Mouse (Mus musculus): ENCODE data around the gene Dcaf11.

Dcaf11 gene

GRCm38 (mm10) chr14:55559799-55560201 lies at the start of gene Dcaf11:
TSS of gene Dcaf11 (plus strand) at chr14:55560006.
- in situ Hi-C loops (cut with MboI, MseI), result no loop called here

- in situ Hi-C loops (cut with MboI, MseI), result loop anchor here in 1 of 2 experiments (25.0 kb wide), 1 partner anchor 1248 kb away; the partner anchor contains the start of genes Abhd4 and Dad1
Measured at GRCm38 (mm10) chr14:55510125-55510731, 49.6 kb upstream of the Dcaf11 start, which contains the start of gene Cpne6. TSS of gene Cpne6 (plus strand) at chr14:55510445.

- in situ Hi-C loops (cut with MboI, MseI), result loop anchor here in 1 of 2 experiments (25.0 kb wide), 1 partner anchor 1249 kb away; the partner anchor contains the start of genes Abhd4 and Dad1
Measured at GRCm38 (mm10) chr14:55511037-55511436, 48.8 kb upstream of the Dcaf11 start.

DNA sequence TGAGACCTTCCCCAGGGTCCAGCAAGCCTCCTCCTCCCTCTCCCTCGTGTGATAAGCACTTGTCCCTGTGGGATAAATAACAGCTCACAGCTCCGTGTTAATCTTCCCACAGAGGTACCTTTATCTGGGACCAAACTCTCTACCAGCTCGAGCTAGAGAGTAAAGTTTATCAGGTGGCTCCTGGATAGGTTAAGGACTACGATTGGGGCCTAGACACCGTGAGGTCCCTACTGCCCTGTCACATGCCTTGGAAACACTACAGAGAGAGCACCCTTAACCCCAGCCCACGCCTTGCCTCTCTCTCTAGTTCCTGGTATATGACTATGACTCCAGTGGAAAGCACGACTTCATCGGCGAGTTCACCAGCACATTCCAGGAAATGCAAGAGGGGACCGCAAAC lies 45.9 kb upstream of the Dcaf11 start:
- in situ Hi-C loops (cut with MboI, MseI), result loop anchor here in 1 of 2 experiments (25.0 kb wide), 1 partner anchor 1252 kb away; the partner anchor contains the start of genes Abhd4 and Dad1

GRCm38 (mm10) chr14:55515846-55516245 lies 44.0 kb upstream of the Dcaf11 start:
- in situ Hi-C loops (cut with MboI, MseI), result loop anchor here in 1 of 2 experiments (25.0 kb wide), 1 partner anchor 1254 kb away; the partner anchor contains the start of genes Abhd4 and Dad1

GRCm38 (mm10) chr14:55518897-55519296 lies 40.9 kb upstream of the Dcaf11 start:
- in situ Hi-C loops (cut with MboI, MseI), result loop anchor here in 1 of 2 experiments (25.0 kb wide), 1 partner anchor 1257 kb away; the partner anchor contains the start of genes Abhd4 and Dad1

- in situ Hi-C loops (cut with MboI, MseI), result loop anchor here in 1 of 2 experiments (25.0 kb wide), 1 partner anchor 1257 kb away; the partner anchor contains the start of genes Abhd4 and Dad1
Measured at GRCm38 (mm10) chr14:55519604-55520003, 40.2 kb upstream of the Dcaf11 start.

GRCm38 (mm10) chr14:55520451-55521361 lies 39.1 kb upstream of the Dcaf11 start:
- in situ Hi-C loops (cut with MboI, MseI), result loop anchor here in 1 of 2 experiments (25.0 kb wide), 1 partner anchor 1258 kb away; the partner anchor contains the start of genes Abhd4 and Dad1

DNA sequence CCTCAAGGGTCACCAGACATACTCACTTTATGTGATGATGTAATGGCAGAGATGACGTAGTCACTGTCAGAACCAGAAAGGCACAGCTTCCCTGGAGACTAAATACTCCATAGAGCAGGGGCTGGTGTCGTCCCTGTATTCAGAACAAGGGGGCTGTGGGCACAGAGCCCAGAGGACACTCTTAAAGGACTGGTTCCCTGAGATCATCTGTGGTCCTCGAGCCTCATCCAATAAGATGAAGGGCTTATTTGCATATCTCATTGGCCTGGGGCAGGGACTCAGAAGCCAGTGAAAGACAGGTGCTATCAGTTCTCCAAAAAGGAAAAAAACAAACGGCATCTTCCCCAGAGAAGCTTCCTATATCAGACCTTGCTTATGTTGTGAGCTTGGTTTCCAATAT lies 35.7 kb upstream of the Dcaf11 start:
- in situ Hi-C loops (cut with MboI, MseI), result loop anchor here in 1 of 2 experiments (25.0 kb wide), 1 partner anchor 1262 kb away; the partner anchor contains the start of genes Abhd4 and Dad1

GRCm38 (mm10) chr14:55524785-55525184 lies 35.0 kb upstream of the Dcaf11 start, which contains the start of gene Nrl:
TSS of gene Nrl (minus strand) at chr14:55524981.
- in situ Hi-C loops (cut with MboI, MseI), result loop anchor here in 1 of 2 experiments (25.0 kb wide), 1 partner anchor 1262 kb away; the partner anchor contains the start of genes Abhd4 and Dad1

DNA sequence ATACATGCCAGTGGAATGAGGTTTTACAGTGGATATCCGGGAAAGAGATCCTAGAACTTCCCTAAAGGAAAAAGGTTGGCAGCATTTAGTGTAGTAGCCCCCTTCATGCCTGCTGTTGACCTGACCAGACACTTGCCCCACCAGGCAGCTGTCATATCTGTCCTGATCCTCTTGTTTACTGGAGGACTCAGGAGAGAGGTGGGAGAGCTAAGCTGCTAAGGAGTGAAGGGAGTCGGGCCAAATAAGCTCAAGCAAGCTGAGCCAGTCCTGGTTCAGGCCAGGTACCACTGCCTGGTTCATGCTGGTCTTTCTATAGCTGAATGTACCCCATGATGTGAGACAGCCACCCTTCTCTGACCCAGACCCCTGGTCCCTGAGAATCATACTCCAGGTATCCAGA lies 33.1 kb upstream of the Dcaf11 start:
- in situ Hi-C loops (cut with MboI, MseI), result no loop called here

GRCm38 (mm10) chr14:55527940-55528339 lies 31.9 kb upstream of the Dcaf11 start:
- in situ Hi-C loops (cut with MboI, MseI), result no loop called here

- in situ Hi-C loops (cut with MboI, MseI), result no loop called here
Measured at GRCm38 (mm10) chr14:55536116-55536745, 23.6 kb upstream of the Dcaf11 start.

GRCm38 (mm10) chr14:55540067-55540786 lies 19.6 kb upstream of the Dcaf11 start, which contains the start of gene Pck2:
TSS of gene Pck2 (plus strand) at chr14:55540266.
- in situ Hi-C loops (cut with MboI, MseI), result no loop called here

- in situ Hi-C loops (cut with MboI, MseI), result no loop called here
Measured at GRCm38 (mm10) chr14:55540787-55541321, 19.0 kb upstream of the Dcaf11 start.

DNA sequence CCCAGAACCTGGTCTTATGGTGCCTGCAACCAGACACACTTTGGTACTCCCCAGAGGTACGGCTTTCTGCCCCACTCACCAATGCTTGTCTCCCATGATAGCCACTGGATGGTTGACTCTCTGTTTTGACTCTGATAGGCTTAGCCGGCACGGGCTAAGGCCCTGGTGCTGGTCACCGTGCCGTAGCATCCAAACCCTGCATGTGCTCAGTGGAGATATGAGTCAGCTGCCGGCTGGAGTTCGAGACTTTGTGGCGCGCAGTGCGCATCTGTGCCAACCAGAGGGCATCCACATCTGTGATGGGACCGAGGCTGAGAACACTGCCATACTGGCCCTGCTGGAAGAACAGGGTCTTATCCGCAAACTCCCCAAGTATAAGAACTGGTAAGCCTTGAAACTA lies 17.5 kb upstream of the Dcaf11 start:
- in situ Hi-C loops (cut with MboI, MseI), result no loop called here

- in situ Hi-C loops (cut with MboI, MseI), result no loop called here
Measured at GRCm38 (mm10) chr14:55544334-55544733, 15.5 kb upstream of the Dcaf11 start.

GRCm38 (mm10) chr14:55550191-55550590 lies 9.6 kb upstream of the Dcaf11 start:
- in situ Hi-C loops (cut with MboI, MseI), result no loop called here

DNA sequence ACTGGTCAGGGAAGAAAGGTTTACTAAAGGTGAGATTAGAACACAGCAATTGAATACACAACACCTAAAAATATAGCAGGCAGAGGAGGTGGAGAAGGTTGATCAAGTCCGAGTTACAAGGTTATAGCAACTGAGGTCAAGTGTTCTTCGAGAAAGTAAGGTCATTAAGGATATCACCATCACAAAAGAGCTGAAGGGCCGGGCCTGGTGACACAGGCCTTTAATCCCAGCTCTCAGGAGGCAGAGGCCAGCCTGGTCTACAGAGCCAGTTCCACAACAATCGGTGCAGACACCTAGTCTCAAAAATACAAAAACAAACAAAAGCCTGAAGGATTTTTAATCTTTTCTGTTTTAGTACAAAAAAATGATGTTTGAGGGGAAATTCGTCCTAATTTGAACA lies 8.5 kb upstream of the Dcaf11 start:
- in situ Hi-C loops (cut with MboI, MseI), result no loop called here

DNA sequence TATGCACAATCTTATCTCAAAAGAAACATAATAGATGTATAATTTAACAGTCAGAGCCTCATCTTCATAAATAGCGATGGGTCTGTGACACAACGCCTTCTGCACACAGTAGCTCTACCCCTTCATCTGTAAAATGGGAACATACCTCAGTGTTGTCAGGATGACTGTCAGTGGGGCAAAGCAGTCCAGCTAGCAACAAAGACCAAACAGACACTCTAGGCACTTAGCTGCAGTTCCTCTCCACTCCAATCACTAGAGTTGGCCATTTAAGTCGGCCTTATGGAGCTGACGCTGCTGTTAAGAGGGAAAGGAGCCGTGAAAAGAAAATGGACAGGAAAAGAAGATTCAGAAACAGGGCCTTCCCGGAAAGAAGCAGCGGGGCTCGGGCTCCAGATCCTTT lies 8.0 kb upstream of the Dcaf11 start:
- in situ Hi-C loops (cut with MboI, MseI), result no loop called here

Measured in T-helper 17 cell (primary cell).